Mouse (Mus musculus) bone marrow, adult 2 months (tissue): ENCODE results near the gene Asgr2.

Experiments used
- CTCF ChIP-seq: fragments of 200-500 bp; IDR thresholded peaks from 2 replicates; pipeline ENCODE4 v1.5.1; 2011; ENCODE audit warnings: low read length, control low read depth; ENCODE audit not compliant: control insufficient read depth, insufficient read depth
- POLR2A ChIP-seq: fragments of 200-500 bp; IDR thresholded peaks from 2 replicates; pipeline ENCODE4 v1.6.1; 2011; ENCODE audit warnings: low read depth, mild to moderate bottlenecking, control low read depth, low read length, borderline replicate concordance; ENCODE audit not compliant: control insufficient read depth

DNA sequence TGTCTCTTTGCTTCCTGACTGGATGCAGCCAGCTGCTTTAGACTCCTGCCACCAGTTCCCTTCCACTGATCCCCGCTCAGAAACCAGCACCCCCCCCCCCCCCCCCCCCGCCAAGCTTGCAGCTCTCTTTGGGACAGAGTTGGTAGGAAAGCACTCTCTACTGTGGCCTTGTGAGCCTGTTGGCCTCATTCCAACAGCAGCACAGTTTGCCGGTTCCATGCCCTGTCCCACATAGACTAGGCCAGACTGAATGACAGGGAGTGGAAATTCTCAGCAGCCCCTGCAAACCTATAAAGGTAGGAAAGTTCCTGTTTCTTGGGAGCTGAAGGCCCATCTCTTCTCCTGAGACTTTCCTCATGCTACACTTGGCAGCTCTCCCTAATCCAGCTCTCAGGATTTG, 15.0 kb upstream of the Asgr2 start:
- TF ChIP-seq CTCF (no peak), POLR2A (no peak)
